Mouse (Mus musculus) neural tube, embryonic 15.5 days (tissue): Measurements from ENCODE around the gene Crocc2. TPM values are rescaled to one million over a fixed set of nuclear protein-coding genes. Genes with fewer than 3 reads are reported as not detected.

Experiments used
- ATAC-seq: fragments of 200-750 bp; cut with Nextera tagmentation; 2 replicates; pipeline ENCODE4 v1.8.0; 2017; ENCODE audit warnings: mild to moderate bottlenecking, moderate TSS enrichment, moderate library complexity; ENCODE audit not compliant: low FRiP score
- H3K27ac ChIP-seq: fragments of 300-500 bp; sonication (generic); replicated peaks from 2 replicates; pipeline ENCODE4 v1.5.1; 2015; ENCODE audit warnings: mild to moderate bottlenecking, inconsistent platforms
- H3K27me3 ChIP-seq: fragments of 300-500 bp; sonication (generic); replicated peaks from 2 replicates; pipeline ENCODE4 v1.6.1; 2015; ENCODE audit warnings: inconsistent platforms
- H3K36me3 ChIP-seq: fragments of 300-500 bp; sonication (generic); 2 replicates; pipeline ENCODE4 v1.6.1; 2015; ENCODE audit warnings: inconsistent platforms
- H3K4me1 ChIP-seq: fragments of 300-500 bp; sonication (generic); 2 replicates; pipeline ENCODE4 v1.6.1; 2015; ENCODE audit warnings: inconsistent platforms
- H3K4me2 ChIP-seq: fragments of 300-500 bp; sonication (generic); 2 replicates; pipeline ENCODE4 v1.6.1; 2015; ENCODE audit warnings: inconsistent platforms, mild to moderate bottlenecking, moderate library complexity
- H3K4me3 ChIP-seq: fragments of 300-500 bp; sonication (generic); replicated peaks from 2 replicates; pipeline ENCODE4 v1.5.1; 2015; ENCODE audit warnings: mild to moderate bottlenecking, inconsistent platforms
- H3K9ac ChIP-seq: fragments of 300-500 bp; sonication (generic); replicated peaks from 2 replicates; pipeline ENCODE4 v1.6.1; 2015; ENCODE audit warnings: mild to moderate bottlenecking, inconsistent platforms
- H3K9me3 ChIP-seq: fragments of 300-500 bp; sonication (generic); replicated peaks from 2 replicates; pipeline ENCODE4 v1.6.1; 2016; ENCODE audit warnings: inconsistent platforms
- WGBS: fragments of 180-500 bp; shearing (Covaris S2); methylation state at CpG from one replicate; pipeline ENCODE4 v1.1.7; 2015; ENCODE audit warnings: mixed read lengths; 5-methylcytosine and 5-hydroxymethylcytosine counted together
- polyA plus RNA-seq: library from polyadenylated mRNA; unstranded; fragments of >200 nt; fragmentation: Nextera tagmentation; extraction: Ambion mirVana; gene quantifications from 2 replicates; pipeline ENCODE4 v1.2.1, GENCODE M21; 2015

The Crocc2 gene
- polyA plus RNA-seq, 1 experiment from 2014 or later: 0.23 TPM

DNA sequence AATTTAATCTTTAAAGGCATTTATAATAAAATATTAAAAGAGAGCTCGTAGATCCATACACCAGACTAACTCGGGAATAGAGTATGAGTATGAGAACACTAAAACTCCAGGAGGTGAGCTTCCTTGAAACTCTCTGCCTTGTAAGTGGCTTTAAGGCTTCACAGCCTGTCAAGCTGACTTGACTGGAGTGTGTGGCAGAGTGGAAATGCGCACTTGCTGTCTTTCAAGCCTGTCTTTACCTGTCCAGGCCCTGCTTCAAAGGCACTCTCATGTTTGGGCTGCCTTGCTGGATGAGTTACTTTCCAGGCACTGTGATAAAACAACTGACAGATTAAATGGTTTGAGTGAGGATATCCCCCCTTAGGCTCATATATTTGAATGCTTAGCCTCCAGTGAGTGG, 29.4 kb downstream of the Crocc2 start:
- Histone ChIP-seq H3K4me2 (no peak overlapping the region), H3K4me3 (no peak overlapping the region), H3K36me3 (no peaks in the 10 kb centered on the region), H3K9me3 (no peaks in the 10 kb centered on the region), H3K4me1 (no peaks in the 10 kb centered on the region), H3K27me3 (no peaks in the 10 kb centered on the region), H3K9ac (no peak overlapping the region), H3K27ac (no peak overlapping the region)
- 86% methylated on average over 3 of the region's 3 CpGs for WGBS
- ATAC-seq: no peak

- ATAC-seq: no peak
- Histone ChIP-seq H3K27ac (no peak overlapping the region), H3K36me3 (no peaks in the 10 kb centered on the region), H3K9ac (no peak overlapping the region), H3K27me3 (no peaks in the 10 kb centered on the region), H3K4me3 (no peak overlapping the region), H3K9me3 (no peaks in the 10 kb centered on the region), H3K4me2 (no peak overlapping the region), H3K4me1 (peaks cover 24% of the 10 kb centered on the region)
- 63% methylated on average over 12 of the region's 12 CpGs for WGBS
Measured at GRCm38 (mm10) chr1:93206277-93206970, 37.9 kb downstream of the Crocc2 start.

DNA sequence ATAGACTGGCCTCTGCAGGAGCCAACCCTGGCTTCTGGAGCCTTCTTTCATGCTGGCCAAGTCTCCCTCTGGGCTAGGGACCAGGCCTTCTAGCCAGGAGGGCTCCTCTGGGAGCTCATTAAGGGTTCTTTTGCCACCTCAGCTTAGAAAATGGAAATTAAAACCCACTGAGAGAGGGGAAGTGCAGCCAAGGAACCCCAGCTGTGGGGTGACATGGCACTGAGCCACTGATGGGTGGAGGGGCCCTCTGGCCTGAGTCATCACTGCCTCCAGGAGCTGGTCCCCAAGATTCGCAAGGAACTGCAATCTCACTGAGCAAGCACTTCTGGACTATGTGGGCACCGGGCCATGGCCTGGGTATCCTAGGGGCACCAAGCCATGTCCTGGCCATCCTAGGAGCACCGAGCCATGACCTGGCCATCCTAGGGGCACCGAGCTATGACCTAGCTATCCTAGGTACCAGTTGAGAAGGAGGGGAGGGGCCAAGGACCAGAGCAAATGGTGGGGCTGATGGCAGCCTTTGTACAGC, 39.1 kb downstream of the Crocc2 start:
- Histone ChIP-seq H3K9ac (no peak overlapping the region), H3K4me3 (no peak overlapping the region), H3K4me2 (no peak overlapping the region), H3K27ac (no peak overlapping the region), H3K36me3 (no peaks in the 10 kb centered on the region), H3K9me3 (no peaks in the 10 kb centered on the region), H3K27me3 (no peaks in the 10 kb centered on the region), H3K4me1 (peaks cover 31% of the 10 kb centered on the region)
- 91% methylated on average over 4 of the region's 4 CpGs for WGBS
- ATAC-seq: no peak

- no peaks in the 10 kb centered on the region for H3K36me3 ChIP-seq
- no peak overlapping the region for H3K9ac ChIP-seq
- H3K27me3 ChIP-seq: no peaks in the 10 kb centered on the region
- peak overlapping the region; percentile 63 for H3K27ac ChIP-seq
- H3K4me1 ChIP-seq: peaks cover 33% of the 10 kb centered on the region
- WGBS: 38% methylated on average over 9 of the region's 9 CpGs
- no peak overlapping the region for H3K4me3 ChIP-seq
- no peak overlapping the region for H3K4me2 ChIP-seq
- no peaks in the 10 kb centered on the region for H3K9me3 ChIP-seq
- ATAC-seq: peak; percentile 40
Measured at GRCm38 (mm10) chr1:93210213-93210641, 41.7 kb downstream of the Crocc2 start.

DNA sequence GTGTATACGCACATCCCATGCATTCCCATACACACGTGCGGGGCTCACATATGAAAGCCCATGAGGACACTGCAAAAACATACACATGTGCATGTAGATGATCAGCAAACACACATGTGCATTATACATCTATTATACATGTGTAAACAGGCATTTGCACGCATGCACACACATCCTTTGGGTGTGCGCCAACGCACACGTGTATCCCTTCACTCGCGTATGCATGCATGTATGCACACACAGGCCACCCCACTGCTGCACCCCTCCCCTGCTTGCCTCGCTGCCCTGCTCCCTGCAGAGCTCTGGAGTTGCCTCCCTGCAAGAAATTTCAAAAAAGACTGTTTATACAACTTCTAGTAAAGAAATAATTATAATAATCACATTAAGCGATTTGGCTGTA, 42.5 kb downstream of the Crocc2 start:
- Histone ChIP-seq H3K9me3 (no peaks in the 10 kb centered on the region), H3K4me2 (no peak overlapping the region), H3K9ac (no peak overlapping the region), H3K27me3 (no peaks in the 10 kb centered on the region), H3K4me3 (no peak overlapping the region), H3K27ac (no peak overlapping the region), H3K36me3 (no peaks in the 10 kb centered on the region), H3K4me1 (peaks cover 33% of the 10 kb centered on the region)
- no peak for ATAC-seq
- 84% methylated on average over 11 of the region's 11 CpGs for WGBS

- 51% methylated on average over 10 of the region's 10 CpGs for WGBS
- no peak overlapping the region for H3K4me3 ChIP-seq
- H3K36me3 ChIP-seq: no peaks in the 10 kb centered on the region
- no peaks in the 10 kb centered on the region for H3K9me3 ChIP-seq
- ATAC-seq: no peak
- H3K9ac ChIP-seq: no peak overlapping the region
- H3K4me2 ChIP-seq: no peak overlapping the region
- H3K27ac ChIP-seq: no peak overlapping the region
- H3K4me1 ChIP-seq: peaks cover 36% of the 10 kb centered on the region
- H3K27me3 ChIP-seq: no peaks in the 10 kb centered on the region
Measured at GRCm38 (mm10) chr1:93211549-93212220, 43.2 kb downstream of the Crocc2 start.

DNA sequence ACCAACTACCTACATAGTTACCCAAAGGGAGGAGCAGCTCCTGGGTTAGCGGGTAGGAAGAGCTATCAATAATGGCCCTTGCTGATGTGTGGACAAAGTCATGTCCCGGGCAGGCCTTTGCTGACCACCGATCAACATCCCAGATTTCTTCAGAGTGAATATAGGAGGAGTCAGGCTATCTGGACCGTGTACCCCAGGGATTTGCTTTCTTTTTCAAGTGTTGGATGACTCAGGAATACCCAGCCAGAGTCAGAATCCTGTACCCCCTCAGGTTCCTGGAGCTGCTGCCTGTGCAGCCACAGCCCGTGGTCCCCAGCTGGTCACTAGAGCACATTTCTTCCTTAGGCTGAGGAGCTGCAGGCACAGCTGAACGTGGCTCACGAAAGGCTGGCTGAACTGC, 43.9 kb downstream of the Crocc2 start:
- no peak overlapping the region for H3K9ac ChIP-seq
- H3K27me3 ChIP-seq: no peaks in the 10 kb centered on the region
- no peak for ATAC-seq
- H3K9me3 ChIP-seq: no peaks in the 10 kb centered on the region
- H3K4me2 ChIP-seq: no peak overlapping the region
- no peak overlapping the region for H3K27ac ChIP-seq
- WGBS: 84% methylated on average over 7 of the region's 7 CpGs
- H3K4me1 ChIP-seq: peaks cover 41% of the 10 kb centered on the region
- H3K4me3 ChIP-seq: no peak overlapping the region
- no peaks in the 10 kb centered on the region for H3K36me3 ChIP-seq

DNA sequence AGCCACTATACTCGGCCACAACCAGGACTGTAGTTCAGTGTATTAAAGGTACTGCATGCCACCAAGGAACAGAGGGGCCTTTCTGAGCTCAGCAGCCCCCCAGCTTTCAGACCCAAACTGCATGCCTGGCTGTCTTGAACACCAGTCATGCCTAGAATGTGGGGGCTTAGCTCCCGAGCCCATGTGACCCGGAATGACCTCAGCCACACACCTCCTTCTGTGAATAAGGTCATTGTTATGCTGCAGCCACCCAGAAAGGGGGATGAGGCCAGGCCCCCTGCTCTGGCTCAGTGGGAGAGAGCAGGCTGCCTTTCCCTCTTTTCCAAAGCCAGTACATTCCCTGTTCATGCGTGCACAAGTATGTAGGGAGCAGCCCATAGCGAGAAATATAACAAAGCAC, 46.1 kb downstream of the Crocc2 start:
- ATAC-seq: no peak
- no peaks in the 10 kb centered on the region for H3K27me3 ChIP-seq
- H3K9ac ChIP-seq: no peak overlapping the region
- no peak overlapping the region for H3K4me3 ChIP-seq
- H3K4me1 ChIP-seq: peaks cover 39% of the 10 kb centered on the region
- WGBS: 24% methylated on average over 5 of the region's 5 CpGs
- H3K36me3 ChIP-seq: no peaks in the 10 kb centered on the region
- H3K27ac ChIP-seq: no peak overlapping the region
- no peaks in the 10 kb centered on the region for H3K9me3 ChIP-seq
- no peak overlapping the region for H3K4me2 ChIP-seq

DNA sequence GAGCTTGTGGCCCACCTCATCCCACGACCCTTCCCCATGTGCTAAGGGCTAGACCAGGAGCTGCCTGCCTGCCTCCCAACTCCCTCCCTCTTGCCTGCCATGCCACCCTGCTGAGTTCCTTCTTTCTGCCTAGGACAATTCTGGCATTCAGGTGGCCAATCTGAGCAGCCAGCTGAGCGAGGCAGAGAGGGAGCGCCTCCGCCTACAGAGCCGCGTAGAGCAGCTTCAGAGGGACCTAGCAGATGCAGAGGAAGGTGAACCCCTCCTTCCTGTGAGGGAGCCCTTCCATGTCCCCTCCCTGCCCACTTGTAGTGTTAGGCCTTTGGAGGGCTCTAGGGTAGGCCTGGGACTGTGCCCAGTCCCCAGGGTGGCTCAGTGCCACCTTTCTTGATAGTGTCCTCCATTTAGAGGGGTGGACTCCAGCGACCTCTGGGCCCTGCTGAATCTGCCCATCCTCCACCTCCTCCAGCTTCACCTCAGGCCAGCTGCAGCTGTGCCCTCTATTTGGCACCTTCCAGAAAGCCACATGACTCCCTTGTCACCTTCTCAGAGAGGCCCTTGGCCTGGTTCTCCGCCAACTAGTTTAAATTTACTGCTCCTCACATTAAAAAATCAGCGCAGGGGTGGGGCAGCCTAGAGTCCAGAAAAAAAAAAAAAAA, 48.4 kb downstream of the Crocc2 start:
- 62% methylated on average over 9 of the region's 9 CpGs for WGBS
- Histone ChIP-seq H3K27ac (no peak overlapping the region), H3K9me3 (no peaks in the 10 kb centered on the region), H3K4me2 (no peak overlapping the region), H3K27me3 (no peaks in the 10 kb centered on the region), H3K36me3 (no peaks in the 10 kb centered on the region), H3K4me1 (peaks cover 22% of the 10 kb centered on the region), H3K4me3 (no peak overlapping the region), H3K9ac (no peak overlapping the region)
- ATAC-seq: 0 out of 2 replicates have a peak, but pooled peaks have one; percentile 9

DNA sequence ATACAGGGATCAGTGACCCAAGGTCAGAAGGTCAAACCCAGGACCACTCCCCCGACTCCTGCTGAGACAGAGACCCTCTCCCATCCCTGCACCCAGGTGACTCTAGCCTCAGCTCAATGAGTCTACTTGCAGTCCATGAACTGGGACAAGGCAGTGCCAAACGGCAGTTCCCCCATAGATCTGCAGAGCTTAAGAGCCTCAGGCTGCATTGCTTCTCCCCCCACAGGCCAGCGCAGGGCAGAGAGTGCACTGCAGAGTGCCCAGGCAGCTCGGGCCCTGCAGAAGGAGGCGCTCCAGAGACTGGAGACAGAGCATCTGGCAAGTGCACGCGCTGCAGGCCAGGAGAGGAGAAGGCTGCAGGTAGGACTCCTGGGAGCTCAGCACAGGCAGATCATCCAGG, 49.0 kb downstream of the Crocc2 start:
- Histone ChIP-seq H3K4me2 (no peak overlapping the region), H3K27me3 (no peaks in the 10 kb centered on the region), H3K9me3 (no peaks in the 10 kb centered on the region), H3K36me3 (no peaks in the 10 kb centered on the region), H3K9ac (no peak overlapping the region), H3K27ac (no peak overlapping the region), H3K4me1 (peaks cover 19% of the 10 kb centered on the region), H3K4me3 (no peak overlapping the region)
- ATAC-seq: no peak
- WGBS: 62% methylated on average over 7 of the region's 7 CpGs

GRCm38 (mm10) chr1:93220776-93221175, 52.3 kb downstream of the Crocc2 start:
- Histone ChIP-seq H3K9ac (no peak overlapping the region), H3K4me1 (peaks cover 29% of the 10 kb centered on the region), H3K27ac (no peak overlapping the region), H3K4me2 (no peak overlapping the region), H3K9me3 (no peaks in the 10 kb centered on the region), H3K27me3 (peaks cover 10% of the 10 kb centered on the region), H3K36me3 (no peaks in the 10 kb centered on the region), H3K4me3 (no peak overlapping the region)
- 47% methylated on average over 7 of the region's 7 CpGs for WGBS
- ATAC-seq: no peak

DNA sequence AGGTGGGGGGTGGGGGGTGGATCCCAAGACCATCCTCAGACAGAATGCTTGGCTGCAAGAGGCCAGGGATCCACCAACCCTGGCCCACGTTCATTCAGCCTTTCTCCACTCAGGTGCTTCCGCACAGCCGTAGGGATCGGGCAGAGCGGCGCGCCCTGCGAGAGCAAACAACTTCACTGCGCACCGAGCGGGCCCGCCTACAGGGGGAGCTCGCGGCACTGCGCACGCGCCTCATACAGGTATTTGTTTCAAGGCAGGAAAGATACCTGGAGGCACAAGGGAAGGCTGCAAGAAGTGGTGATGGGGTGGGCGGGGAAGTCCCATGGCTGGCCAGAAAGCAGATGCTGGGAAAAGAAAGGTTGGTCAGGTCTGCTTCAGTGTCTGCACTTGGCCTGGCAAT, 55.4 kb downstream of the Crocc2 start:
- no peak for ATAC-seq
- no peak overlapping the region for H3K27ac ChIP-seq
- H3K9ac ChIP-seq: no peak overlapping the region
- no peak overlapping the region for H3K4me2 ChIP-seq
- WGBS: 5% methylated on average over 18 of the region's 18 CpGs
- H3K27me3 ChIP-seq: peaks cover 10% of the 10 kb centered on the region
- peaks cover 23% of the 10 kb centered on the region for H3K4me1 ChIP-seq
- H3K9me3 ChIP-seq: no peaks in the 10 kb centered on the region
- no peak overlapping the region for H3K4me3 ChIP-seq
- no peaks in the 10 kb centered on the region for H3K36me3 ChIP-seq
